Mouse (Mus musculus) neutrophil, adult 59 days (primary cell): ENCODE measurements around the gene Samsn1. TPM values are rescaled to one million over a fixed set of nuclear protein-coding genes. Genes with fewer than 3 reads are reported as not detected.

ENCODE experiments used
- total RNA-seq, 2 experiments: library from RNA; stranded (reverse); gene quantifications; 1 replicate in 1 of 2; 2 replicates in 1 of 2; pipeline ENCODE4 v1.2.4; 2023

Gene Samsn1
- 100 to 1,000 TPM; 157 to 167 TPM for total RNA-seq

DNA sequence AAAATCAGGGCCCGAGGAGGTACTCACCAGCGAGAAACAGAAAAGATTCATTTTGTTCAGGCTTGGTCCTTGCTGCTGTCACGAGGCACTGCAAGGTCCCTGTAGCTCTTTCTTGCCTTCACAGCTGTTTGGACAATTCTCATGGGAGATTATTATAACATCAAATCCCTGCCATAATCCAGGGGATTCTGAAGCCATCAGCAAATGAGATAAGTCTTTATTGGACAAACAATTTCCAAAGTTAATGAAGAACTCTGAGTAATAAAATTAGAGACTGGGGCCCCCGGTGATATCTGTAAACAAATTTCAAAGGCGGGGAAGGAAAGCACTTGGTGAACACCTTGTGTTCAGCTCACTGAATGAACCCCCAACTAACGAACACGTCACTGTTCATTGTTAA, at the start of gene Samsn1:
Gene Samsn1 (minus strand): TSS at position 101 of the 400 bp plus-strand sequence.

